Mouse (Mus musculus) lung, adult 2 months (tissue): ENCODE data around the gene Meox1. TPM values are rescaled to one million over a fixed set of nuclear protein-coding genes. Genes with fewer than 3 reads are reported as not detected.

ENCODE experiments used
- DNase-seq: peaks from one replicate; pipeline ENCODE4 v3.0.0; 2022
- H3K4me1 ChIP-seq: fragments of 200-500 bp; 2 replicates; pipeline ENCODE4 v1.6.1; 2011; ENCODE audit warnings: low read length; ENCODE audit not compliant: control insufficient read depth, insufficient read depth
- H3K4me3 ChIP-seq: fragments of 200-500 bp; replicated peaks from 2 replicates; pipeline ENCODE3; 2011; ENCODE audit warnings: low read depth, mild to moderate bottlenecking, control low read depth, low read length; ENCODE audit errors: extremely low read depth
- CTCF ChIP-seq: fragments of 200-500 bp; IDR thresholded peaks from 2 replicates; pipeline ENCODE4 v1.5.1; 2011; ENCODE audit warnings: mild to moderate bottlenecking, low read length, control low read depth; ENCODE audit not compliant: insufficient read depth
- POLR2A ChIP-seq: fragments of 200-500 bp; IDR thresholded peaks from 2 replicates; pipeline ENCODE4 v1.6.1; 2011; ENCODE audit warnings: low read depth, mild to moderate bottlenecking, control low read depth, low read length, borderline replicate concordance; ENCODE audit errors: extremely low read depth
- WGBS: fragments of 180-500 bp; shearing (Covaris S2); methylation state at CpG from one replicate; pipeline ENCODE4 v1.1.7; 2018; 5-methylcytosine and 5-hydroxymethylcytosine counted together
- polyA plus RNA-seq: library from polyadenylated mRNA; depleted of rRNA; stranded (reverse); fragments of >200 nt; gene quantifications from 2 replicates; pipeline ENCODE4 v1.2.3, GENCODE M21; 2012; rRNA removed

Meox1 gene
- polyA plus RNA-seq: 4.3 and 4.4 TPM in 2 replicates

GRCm38 (mm10) chr11:101894204-101894603 lies at the start of gene Meox1:
Gene Meox1 (minus strand): TSS chr11:101894374.
- no peak for DNase-seq
- Histone ChIP-seq H3K4me3 (peak within 1 kb of the TSS; percentile 28), H3K4me1 (peaks cover 3% of the 10 kb centered on the region)
- no peak for TF ChIP-seq POLR2A
- TF ChIP-seq CTCF: no peak
- 25% methylated on average over 11 of the region's 11 CpGs for WGBS

- no peak for DNase-seq
- H3K4me3 ChIP-seq: no peak overlapping the region
- H3K4me1 ChIP-seq: no peaks in the 10 kb centered on the region
- 53% methylated on average over 3 of the region's 3 CpGs for WGBS
- TF ChIP-seq POLR2A (no peak), CTCF (no peak)
Observed at GRCm38 (mm10) chr11:101943055-101943454, 48.9 kb upstream of the Meox1 start.

- no peaks in the 10 kb centered on the region for H3K4me1 ChIP-seq
- DNase-seq: peak; percentile 11
- 1% methylated on average over 32 of the region's 32 CpGs for WGBS
- H3K4me3 ChIP-seq: peak overlapping the region; percentile 39
- TF ChIP-seq CTCF: no peak
Observed at GRCm38 (mm10) chr11:101937108-101937507, 42.9 kb upstream of the Meox1 start.

- Histone ChIP-seq H3K4me3 (no peak overlapping the region), H3K4me1 (no peaks in the 10 kb centered on the region)
- WGBS: 43% methylated on average over 7 of the region's 7 CpGs
- DNase-seq: no peak
- TF ChIP-seq CTCF (no peak), POLR2A (no peak)
Observed at GRCm38 (mm10) chr11:101936421-101936820, 42.2 kb upstream of the Meox1 start.

GRCm38 (mm10) chr11:101935743-101936142 lies 41.6 kb upstream of the Meox1 start:
- Histone ChIP-seq H3K4me1 (no peaks in the 10 kb centered on the region), H3K4me3 (no peak overlapping the region)
- TF ChIP-seq CTCF (no peak), POLR2A (no peak)
- DNase-seq: no peak
- 79% methylated on average over 3 of the region's 3 CpGs for WGBS

- Histone ChIP-seq H3K4me1 (no peaks in the 10 kb centered on the region), H3K4me3 (no peak overlapping the region)
- TF ChIP-seq POLR2A: no peak
- TF ChIP-seq CTCF: no peak
- DNase-seq: no peak
- 57% methylated on average over 4 of the region's 4 CpGs for WGBS
Observed at GRCm38 (mm10) chr11:101931978-101932377, 37.8 kb upstream of the Meox1 start.

- no peak for TF ChIP-seq POLR2A
- peak; percentile 48 for TF ChIP-seq CTCF
- no peaks in the 10 kb centered on the region for H3K4me1 ChIP-seq
- WGBS: 44% methylated on average over 25 of the region's 25 CpGs
- H3K4me3 ChIP-seq: no peak overlapping the region
- DNase-seq: peak; percentile 31
Observed at GRCm38 (mm10) chr11:101928030-101928762, 34.0 kb upstream of the Meox1 start.

- 88% methylated on average over 10 of the region's 10 CpGs for WGBS
- no peak overlapping the region for H3K4me3 ChIP-seq
- DNase-seq: no peak
- no peaks in the 10 kb centered on the region for H3K4me1 ChIP-seq
- TF ChIP-seq POLR2A (no peak), CTCF (no peak)
Observed at GRCm38 (mm10) chr11:101926951-101927589, 32.9 kb upstream of the Meox1 start.

GRCm38 (mm10) chr11:101925636-101926035 lies 31.5 kb upstream of the Meox1 start:
- no peak for TF ChIP-seq CTCF
- TF ChIP-seq POLR2A: no peak
- no peak for DNase-seq
- 81% methylated on average over 6 of the region's 6 CpGs for WGBS
- no peaks in the 10 kb centered on the region for H3K4me1 ChIP-seq
- no peak overlapping the region for H3K4me3 ChIP-seq
